Mouse (Mus musculus) spleen, adult 12 weeks (tissue): Measurements from ENCODE around the gene Efna2.

Experiments
- DNase-seq: peaks from one replicate; pipeline ENCODE4 v3.0.0; 2022; ENCODE audit warnings: low spot score

Efna2 gene

DNA sequence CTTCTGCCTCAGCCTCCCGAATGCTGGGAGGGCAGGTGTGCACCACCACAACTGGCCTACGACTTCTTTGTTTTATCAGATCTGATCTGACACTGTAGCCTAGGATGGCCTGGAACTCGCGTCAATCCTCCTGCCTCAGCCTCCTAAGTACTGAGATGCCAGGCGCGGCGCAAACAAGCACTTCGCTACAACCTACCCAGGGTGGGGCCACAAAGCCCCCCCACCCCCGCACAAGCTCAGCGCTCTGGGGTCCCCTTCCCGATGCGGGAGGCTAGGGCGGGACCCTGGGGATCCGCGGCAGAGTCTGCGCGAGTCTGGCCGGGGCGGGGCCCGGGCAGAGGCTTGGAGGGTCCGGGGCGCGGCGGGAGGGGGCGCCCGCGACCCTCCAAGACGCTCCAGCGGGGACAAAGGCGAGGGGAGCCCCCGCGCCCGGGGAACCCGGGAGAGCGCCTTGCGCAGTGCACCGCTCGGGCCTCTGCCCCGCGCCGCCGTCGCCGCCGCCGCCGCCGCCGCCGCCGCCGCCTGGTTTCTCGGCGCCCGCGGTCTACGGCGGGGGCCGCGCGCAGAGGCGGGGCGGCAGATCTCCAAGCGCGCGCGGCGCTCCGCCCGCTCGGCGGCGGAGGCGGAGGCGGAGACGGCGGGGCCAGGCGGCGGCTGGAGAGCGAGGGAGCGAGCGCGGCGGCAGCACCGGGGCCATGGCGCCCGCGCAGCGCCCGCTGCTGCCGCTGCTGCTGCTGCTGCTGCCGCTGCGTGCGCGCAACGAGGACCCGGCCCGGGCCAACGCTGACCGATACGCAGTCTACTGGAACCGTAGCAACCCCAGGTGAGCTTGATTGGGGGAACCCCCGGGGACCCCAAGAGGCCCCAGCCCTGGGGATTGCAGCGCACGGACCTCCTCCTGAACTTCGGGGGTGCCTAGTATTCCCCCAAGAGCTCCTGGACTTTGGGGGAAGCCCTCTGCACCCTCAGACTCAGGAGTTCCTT lies at the start of gene Efna2:
TSS of gene Efna2 (plus strand) at position 415 of the 984 bp plus-strand sequence.
- no peak for DNase-seq

DNA sequence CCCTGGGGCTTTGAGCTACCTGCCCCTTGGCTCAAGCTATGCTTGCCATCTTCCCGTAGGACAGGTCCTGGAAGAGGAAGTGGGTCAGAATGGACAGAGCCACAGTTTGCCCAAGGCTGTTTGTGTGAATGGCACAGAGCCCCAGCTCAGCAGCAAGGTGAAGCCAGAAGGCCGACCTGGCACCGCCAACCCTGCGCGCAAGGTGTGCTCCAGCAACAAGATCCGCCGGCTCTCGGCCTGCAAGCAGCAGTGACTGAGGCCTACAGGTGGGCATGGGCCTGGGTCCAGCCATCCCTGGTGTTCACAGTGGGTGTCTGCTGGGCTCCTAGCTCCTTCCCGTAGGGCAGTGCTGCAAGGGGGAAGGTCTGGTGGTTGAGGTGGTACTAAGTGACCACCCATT lies 49.4 kb upstream of the Efna2 start:
- no peak for DNase-seq

DNA sequence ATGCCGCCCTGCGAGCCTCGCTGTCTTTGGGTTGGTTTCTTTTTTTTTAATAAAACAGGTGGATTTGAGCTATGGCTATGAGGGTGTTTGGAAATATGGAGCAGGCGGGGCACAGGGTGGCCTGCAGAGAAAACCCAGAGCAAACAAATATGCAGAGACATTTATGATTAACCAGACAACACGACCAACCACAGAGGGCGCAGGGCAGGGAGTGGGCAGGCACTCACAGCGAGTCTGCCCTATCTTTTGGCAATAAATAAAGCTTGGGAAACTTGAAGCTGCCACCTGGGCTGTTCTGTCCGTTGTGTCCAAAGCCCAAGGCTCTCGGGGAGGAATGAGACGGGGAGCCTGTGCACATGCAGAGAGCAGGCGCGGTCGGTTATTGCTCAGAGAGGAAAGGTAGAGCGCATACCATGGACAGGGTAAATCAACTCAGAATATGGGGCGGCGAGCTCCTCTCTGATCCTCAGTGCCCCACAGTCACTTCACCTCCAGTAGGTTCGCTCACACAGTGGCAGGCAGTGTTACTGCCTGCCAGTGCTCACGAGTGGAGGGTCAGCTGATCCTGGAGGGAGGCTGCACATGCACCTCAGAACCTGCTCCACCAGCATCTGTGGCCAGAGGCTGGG lies 48.8 kb upstream of the Efna2 start:
- no peak for DNase-seq

DNA sequence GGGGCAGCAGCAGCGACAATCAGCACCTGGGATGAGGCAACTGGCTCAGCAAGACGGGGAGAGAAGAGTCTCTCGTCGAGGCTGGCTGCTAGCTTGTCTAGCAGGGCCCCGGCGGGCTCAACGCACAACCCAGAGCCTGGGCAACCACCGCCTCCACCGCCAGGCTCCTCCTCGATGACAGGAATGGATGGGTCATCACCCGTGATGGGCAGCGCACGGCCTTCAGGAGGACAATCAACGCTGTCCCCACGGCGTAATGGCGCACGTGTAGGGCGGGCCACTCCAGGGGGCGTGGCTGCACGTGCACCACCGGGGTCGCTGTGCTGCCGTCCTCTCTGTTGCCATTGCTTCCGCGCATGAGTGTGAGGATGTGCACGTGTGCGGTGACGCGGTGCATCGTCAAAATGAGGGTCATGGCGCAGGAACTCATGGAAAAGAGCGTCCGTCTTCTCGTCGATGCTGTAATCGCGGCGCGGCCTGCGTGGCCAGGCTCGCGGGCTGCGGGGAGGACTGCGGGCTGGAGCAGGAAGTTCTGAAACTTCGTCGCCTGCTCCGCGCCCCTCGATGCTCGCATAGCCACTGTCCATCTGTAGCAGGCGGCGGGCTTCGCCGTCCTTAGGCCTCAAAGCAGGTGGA lies 47.8 kb upstream of the Efna2 start:
- DNase-seq: no peak

DNA sequence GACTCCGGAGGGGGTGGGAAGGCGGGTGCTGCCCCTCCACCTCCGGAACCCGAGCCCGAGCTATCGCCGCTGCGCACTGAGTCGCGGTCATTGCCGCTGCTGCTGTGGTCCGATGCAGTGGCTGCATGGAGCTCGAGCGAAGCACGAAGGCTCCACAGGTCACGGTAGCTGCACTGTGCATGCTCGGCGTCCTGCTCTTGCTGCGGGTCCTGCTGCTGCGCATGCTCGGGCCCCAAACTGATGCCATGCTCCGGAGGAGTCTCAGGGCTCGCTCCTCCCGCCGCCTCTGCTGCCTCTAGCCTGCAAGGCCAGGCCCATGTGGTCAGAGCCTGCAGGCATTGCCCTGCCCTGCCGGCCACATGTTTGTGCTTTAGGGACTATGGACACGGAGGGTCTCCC lies 47.3 kb upstream of the Efna2 start:
- no peak for DNase-seq

DNA sequence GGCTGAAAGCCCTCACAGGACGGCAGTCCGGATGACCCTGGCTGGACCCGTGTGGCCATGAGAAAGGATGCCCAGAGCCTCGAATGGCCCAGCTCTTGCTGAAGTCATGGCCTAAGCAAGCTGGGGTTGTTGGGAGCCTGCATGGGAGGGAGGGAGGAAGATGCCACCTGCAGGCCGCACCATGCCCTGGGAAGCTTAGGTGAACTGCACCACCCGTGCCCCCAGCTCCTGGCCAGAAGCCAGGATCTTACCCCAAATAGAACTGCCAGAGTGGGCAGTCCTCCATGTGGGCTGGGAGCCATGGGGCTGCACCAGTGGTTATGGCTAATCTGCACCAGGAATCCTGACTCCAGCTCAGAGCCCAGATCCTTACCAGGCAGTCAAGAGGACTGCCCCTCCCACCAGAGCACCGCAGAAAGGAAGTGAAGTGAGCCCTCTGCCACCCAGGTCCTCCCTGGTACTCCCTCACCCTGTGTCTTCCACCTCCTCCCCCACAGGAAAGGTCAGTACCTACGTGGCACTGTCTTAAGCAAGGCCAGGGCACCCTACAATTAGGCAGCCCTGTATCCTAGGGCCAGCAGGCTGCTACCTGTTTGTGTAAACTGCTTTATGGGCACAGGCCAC lies 45.9 kb upstream of the Efna2 start:
- no peak for DNase-seq

DNA sequence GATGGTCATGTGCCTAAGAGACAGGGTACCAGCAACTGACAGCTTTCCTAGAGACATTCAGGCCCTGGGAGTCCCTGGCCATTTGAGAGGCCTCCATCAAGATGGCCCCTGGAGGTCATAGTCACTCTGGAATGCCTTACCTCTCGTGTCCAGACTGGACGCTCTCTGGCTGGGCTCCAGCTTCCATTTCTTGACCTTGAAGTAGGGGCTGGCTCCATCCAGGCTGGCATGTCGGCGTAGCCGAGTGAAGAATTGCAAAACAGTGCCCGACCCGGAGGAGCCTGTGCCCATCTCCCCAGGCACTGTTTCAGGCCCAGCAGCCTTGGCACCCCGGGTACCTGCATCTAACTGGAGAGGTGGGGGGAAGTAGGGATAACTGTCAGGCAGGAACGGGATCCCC lies 44.9 kb upstream of the Efna2 start:
- DNase-seq: no peak

DNA sequence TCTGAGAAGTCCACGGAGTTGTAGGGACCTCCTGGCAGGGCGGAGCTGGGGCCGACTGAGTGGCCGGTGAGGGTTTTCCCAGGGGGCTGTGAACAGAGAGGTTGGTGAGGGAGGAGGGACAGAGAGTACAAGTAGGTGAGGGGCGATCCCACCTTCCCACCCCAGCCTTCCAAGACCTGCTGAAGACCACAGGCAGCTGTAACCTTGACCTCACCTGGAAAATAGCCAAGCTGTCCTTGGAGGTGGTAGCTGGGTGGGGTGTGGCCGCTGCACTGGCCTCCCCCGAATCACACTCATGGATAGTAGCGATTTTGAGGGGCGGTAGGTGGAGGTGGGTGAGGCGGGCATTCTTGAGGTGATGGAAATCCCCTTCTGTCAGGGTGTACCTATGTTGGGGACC lies 44.1 kb upstream of the Efna2 start:
- DNase-seq: no peak

DNA sequence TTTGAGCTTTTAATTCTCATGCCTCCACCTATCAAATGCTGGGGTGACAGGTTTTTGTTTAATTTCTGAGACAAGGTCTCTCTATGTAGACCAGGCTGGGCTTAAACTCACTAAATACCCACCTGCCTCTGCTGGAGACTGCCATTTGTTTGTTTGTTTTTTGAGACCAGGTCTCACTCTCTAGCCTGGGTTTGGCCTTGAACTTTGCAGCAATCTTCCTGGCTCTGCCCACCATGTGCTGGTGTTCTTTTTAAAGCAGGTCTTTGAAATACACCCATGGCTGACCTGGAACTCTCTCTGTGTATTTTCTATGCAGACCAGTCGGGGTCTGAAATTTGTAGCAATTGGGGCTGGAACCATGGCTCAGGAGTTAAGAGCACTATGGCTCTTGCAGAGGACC lies 43.6 kb upstream of the Efna2 start:
- no peak for DNase-seq

DNA sequence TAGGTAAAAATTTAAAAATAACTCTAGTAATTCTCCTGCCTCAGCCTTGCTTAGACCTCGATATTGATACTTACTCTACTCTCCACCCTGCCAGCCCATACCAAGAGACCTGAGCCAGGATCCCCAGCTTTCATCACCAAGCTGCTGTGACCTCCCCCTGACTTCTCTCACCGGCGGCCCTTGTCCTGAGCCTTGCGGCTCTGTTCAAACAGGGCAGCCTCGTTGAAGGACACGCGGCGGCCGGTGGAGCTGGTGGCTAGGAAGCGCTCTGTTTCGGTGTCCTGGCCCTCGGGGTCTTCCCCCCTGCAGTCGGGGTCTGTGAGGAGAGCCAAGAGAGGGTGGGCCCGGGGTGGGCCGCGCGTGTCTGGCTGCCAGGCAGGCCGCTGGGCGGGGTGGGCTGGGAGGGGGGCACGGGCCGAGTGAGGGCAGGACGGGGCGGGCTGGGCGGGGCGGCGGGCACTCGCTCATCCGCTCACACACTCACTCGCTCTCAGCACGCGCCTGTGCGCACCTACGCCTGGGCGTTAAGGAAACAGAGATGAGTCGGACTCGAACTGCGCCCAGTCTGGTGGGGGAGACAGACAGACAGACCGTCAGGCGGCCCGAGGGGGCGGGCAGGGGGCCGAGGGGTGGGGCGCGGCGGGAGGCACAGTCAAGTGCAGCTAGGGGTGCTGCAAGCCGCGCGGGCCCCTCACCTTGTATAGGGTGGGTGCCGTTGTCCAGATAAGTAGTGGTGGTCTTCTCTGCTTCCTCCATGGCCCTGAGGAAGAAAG lies 42.9 kb upstream of the Efna2 start:
- no peak for DNase-seq

DNA sequence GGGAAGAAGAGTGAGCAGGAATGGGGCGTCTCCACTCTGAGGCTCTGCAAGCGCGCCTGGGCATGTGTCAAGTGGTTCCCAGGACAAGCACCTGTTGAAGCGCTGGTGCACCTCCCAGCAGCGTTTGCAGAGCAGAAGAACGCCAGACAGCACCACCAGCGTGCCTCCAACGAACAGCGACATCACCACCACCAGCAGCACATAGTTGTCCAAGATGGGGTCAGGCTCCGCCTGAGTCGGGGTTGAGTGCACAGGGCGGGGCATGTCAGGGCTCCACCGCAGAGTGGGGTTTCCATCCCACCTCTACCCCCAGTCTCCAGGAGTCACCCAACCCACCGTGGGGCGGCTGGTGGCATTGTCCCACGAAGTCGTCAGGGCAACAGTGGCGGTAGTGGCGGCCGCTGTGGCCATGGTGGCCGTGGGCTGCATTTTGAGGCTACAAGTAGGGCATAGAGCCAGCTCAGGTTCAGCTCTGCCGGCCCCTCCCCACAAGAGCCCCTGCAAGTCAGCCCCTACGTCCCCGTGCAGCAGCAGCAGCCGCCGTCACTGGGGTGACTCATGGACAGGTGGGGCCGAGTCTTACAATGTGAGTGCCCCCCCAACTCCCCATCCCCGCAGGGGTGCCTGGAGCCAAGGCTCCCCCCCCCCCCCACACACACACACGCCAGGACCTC lies 42.2 kb upstream of the Efna2 start:
- DNase-seq: no peak

DNA sequence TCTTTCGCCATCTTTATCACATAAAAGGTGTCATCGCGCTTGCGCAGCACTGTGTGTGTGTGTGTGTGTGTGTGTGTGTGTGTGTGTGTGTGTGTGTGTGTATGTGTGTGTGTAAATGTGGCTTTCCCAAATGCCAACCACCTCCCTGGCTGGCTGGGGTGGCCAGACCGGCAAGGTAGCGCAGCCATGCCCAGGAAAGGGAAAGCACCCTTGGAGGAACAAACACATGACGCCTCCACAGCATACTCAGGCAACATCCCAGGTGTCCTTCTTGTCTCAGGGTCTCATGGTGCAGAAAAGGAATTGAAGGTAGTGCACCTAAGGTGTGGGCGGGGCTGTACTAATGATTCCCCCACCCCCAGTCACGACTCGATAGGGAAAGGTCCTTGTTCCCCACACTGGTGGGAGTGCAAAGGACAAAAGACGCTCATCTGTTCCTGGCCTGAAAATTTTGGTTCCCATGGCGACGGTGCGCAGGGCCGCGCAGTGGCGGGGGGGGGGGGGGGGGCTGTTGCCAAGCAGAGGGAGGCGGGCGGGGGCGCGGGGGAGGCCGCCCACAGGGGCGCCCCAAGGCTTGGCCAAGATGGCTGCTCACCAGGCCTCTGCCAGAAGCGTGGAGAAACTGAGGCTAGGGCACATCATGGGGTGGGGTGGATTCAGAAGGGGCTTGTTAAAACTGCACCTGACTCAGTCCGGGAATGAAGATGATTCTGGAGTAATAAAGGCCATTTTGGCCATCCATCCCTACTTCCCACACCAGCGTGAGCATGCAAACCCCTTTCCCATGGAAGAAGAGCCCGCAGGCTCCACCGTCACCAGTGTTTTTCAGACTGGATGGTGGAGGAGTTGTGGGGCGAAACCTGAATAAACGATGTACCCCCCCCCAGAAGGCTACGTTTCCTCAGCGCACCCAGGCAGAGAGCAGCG lies 41.4 kb upstream of the Efna2 start:
- DNase-seq: no peak

DNA sequence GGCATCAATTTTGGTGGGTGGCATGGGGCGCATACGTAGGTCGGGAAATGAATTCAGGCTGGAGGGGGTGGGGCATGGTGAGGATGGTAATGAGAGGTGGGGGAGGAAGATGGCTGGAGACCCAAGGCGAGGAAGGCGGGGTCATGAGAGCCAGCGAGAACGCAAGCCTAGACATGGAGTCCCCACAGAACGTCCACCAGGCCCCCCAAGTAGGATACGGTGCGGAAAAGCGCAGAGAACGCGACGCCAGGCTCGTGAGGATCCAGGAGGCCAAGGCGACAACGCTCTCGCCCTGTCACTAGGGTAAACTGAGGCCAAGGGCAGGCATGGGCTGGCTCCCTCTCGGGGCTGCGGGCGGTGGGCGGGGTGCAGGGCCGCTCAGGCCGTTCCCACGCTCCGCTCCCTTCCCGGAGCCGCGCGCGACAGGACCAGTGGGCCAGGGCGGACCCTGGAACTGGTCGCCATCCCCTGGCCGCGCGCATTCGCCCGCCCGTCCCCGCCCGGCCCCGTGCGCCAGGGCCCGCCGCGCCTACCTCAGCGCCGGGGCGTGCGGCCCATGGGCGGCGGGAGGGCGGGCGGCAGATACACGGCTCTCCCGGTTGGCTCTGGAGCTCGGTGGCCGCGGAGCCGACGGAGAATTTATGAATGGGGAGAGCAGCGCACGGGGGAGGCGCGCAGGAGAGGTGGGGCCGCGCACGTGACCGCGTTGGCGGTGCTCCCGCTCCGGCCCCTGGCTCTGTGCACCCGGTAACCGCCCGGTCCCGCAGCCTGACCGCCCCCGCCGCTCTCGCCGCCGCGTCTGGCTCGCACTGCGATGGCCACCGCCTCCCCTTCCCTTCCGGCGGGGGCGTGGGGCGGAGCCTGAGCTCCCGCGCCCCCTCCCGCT lies 40.5 kb upstream of the Efna2 start, which contains the start of gene Atp5d:
TSS of gene Atp5d (plus strand) at position 80 of the 886 bp plus-strand sequence.
- peak; percentile 47 for DNase-seq

DNA sequence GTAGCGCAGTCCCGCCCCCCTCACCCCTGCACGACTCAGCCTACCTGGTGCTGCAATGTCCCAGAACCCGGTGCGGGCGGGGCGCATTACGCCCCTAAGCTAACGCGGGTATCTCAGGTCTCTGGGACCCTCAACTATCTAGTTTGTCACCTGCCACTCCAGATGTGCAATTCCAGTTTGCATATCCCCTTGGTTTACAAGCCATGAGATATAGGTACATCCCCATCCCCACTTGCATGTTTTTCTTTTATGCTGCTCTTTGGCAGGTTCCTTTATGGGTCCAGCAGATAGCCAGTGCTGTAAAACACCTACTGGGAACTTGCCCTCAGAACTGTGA lies 39.9 kb upstream of the Efna2 start:
- DNase-seq: no peak

DNA sequence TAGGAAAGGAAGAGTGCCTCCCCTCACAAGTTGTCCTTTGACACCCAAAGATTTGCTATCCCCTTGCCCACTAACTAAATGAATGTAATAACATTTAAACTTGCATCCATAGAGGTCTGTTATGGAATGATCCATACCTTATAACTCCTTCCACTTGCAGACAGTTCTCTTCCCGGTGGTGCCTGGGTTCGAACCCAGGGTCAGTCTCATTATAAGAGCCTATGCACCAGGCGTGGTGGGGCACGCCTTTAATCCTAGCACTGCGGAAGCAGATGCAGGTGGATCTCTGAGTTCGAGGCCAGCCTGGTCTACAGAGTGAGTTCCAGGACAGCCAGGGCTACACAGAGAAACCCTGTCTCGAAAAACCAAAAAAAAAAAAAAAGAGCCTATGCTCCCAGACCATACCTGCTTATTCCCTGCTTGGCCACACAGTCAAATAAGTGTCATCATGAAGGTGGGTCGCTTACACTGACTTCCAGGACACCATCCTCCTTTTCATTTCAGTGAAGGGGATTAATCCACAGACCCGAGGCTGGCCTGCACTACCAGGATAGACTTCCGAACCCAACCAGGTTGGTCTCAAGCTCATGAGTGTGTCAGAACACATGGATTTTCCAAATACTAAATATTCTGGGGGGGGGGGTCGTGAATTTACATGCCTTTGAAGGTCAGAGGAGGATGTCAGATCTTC lies 39.2 kb upstream of the Efna2 start:
- DNase-seq: no peak

DNA sequence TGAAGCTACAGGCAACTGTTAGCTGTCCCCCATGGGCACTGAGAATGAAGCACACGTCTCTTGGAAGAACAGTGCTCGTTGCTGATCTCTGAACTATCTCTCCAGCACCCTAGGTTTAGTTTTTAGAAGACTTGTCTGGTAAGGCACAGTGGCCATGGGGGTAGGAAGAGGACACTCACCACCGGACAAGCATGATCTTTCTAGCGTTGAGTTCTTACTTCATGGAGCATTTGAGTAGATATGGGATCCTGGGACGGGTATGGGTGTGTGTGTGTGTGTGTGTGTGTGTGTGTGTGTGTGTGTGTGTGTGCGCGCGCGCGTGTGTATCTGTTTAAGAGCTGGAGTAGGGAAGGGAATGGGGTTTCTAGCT lies 38.6 kb upstream of the Efna2 start, which contains the start of gene Cbarp:
TSS of gene Cbarp (minus strand) at position 170 of the 370 bp plus-strand sequence.
- DNase-seq: no peak

DNA sequence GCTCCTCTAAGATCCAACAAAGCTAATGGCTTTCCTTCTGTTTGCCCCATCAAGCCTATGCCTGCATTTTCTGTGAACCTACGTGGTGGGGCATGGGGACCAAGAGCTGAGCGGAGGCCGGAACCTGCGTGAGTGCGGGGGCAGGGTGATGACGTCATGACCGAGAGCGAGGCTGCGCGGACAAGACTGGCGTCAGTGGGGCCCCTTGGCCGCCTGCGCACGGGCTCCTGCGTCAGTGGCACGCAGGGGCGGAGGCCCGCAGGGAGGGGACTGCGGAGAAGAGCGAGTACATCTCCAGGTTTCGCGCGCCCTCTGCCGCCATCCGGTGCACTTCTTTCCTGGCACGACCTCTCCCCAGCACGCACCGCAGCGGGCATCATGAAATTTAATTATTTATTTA lies 38.0 kb upstream of the Efna2 start:
- peak; percentile 90 for DNase-seq

DNA sequence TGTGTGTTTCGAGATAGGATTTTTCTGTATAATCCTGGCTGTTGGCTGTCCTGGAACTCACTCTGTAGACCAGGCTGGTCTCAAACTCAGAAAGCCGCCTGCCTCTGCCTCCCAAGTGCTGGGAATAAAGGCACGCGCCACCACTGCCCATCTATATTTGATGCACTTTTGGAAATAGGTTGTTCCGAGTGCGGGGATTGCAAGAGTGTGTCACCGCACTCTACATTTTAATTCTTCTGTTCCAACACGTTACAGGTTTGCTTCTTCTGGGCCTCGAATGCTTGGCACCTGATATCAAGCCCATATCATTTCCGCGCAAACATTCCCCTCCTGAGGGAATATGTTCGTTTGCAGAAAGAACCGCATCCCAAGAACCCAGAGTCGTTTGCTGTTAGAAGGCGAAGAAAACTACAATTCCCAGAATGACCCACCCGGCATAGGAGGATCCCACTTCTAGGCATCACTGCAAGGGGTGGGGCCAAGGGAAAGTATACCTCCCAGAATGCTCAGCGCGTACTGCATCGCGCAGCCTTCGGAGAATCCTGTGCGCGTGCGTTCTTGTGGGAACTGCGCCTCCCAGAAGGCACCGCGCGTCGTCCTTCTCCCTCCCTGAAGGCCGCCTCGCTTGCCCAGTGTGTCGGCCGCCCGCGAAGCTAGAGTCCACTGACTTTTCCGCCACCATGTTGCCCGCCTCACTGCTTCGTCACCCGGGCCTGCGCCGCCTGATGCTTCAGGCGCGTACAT lies 37.3 kb upstream of the Efna2 start:
- peak; percentile 91 for DNase-seq
